Comparison of ENCODE assay signal across 11 mouse cellular contexts in genomic region chr7:144239571-144240370, GRCm38 (mm10).
DNase-seq lines count a peak whose midpoint lies in the region; ATAC-seq lines count a peak whose summit lies in the region.
"Had no signal": no experiment of that assay in that cellular context is flagged by ENCODE, and none has a peak within 500 bp of the region (broad histone marks: within the 10 kb centered on the region; RNA-seq: fewer than 3 reads in every experiment).

No protein-coding gene starts in this region.

- 39% methylated on average over 6 of the region's 6 CpGs for WGBS in embryonic facial prominence, embryonic 12.5 days
- WGBS in hindbrain, embryonic 16.5 days, result 29% methylated on average over 6 of the region's 6 CpGs
- 46% methylated on average over 6 of the region's 6 CpGs for WGBS in neural tube, embryonic 12.5 days

- peaks cover 29% of the 10 kb centered on the region for H3K4me1 ChIP-seq in embryonic facial prominence, embryonic 12.5 days
- H3K4me1 ChIP-seq in hindbrain, embryonic 16.5 days (ENCODE audit: control insufficient read depth, insufficient read depth, low read depth, low read length), result peaks cover 43% of the 10 kb centered on the region
- H3K4me1 ChIP-seq in neural tube, embryonic 12.5 days, result peaks cover 26% of the 10 kb centered on the region
- H3K4me1 ChIP-seq: megakaryocyte, embryonic 14.5 days had no signal

- no peaks in the 10 kb centered on the region for H3K27me3 ChIP-seq in embryonic facial prominence, embryonic 12.5 days
- H3K27me3 ChIP-seq in hindbrain, embryonic 16.5 days (replicated peaks; ENCODE audit: control insufficient read depth, insufficient read depth, low read length), result no peaks in the 10 kb centered on the region
- H3K27me3 ChIP-seq in neural tube, embryonic 12.5 days (replicated peaks), result no peaks in the 10 kb centered on the region
- H3K27me3 ChIP-seq: embryonic facial prominence, embryonic 15.5 days had no signal

- H3K4me3 ChIP-seq in embryonic facial prominence, embryonic 12.5 days, result no peak overlapping the region
- peak overlapping the region; percentile 36 for H3K4me3 ChIP-seq in hindbrain, embryonic 16.5 days (ENCODE audit: low read length)
- H3K4me3 ChIP-seq in neural tube, embryonic 12.5 days, result no peak overlapping the region
- H3K4me3 ChIP-seq: embryonic facial prominence, embryonic 15.5 days; megakaryocyte, embryonic 14.5 days had no signal

- no peaks in the 10 kb centered on the region for H3K36me3 ChIP-seq in embryonic facial prominence, embryonic 12.5 days
- no peaks in the 10 kb centered on the region for H3K36me3 ChIP-seq in hindbrain, embryonic 16.5 days (ENCODE audit: control insufficient read depth, insufficient read depth, low read length)
- no peaks in the 10 kb centered on the region for H3K36me3 ChIP-seq in neural tube, embryonic 12.5 days
- H3K36me3 ChIP-seq: embryonic facial prominence, embryonic 15.5 days had no signal

- peak; percentile 8 to 14 for DNase-seq in adrenal gland, postnatal 36 days
- DNase-seq in adrenal gland, adult 18-20 months (ENCODE audit: low spot score in 2 of 2), result no peak
- DNase-seq in testis, postnatal 10 days (ENCODE audit: low spot score), result no peak
- DNase-seq in embryo, embryonic 10 days (ENCODE audit: low spot score), result no peak
- DNase-seq: gastrocnemius, postnatal 14 days had no signal

- H3K4me2 ChIP-seq in embryonic facial prominence, embryonic 12.5 days (replicated peaks), result peak overlapping the region; percentile 28
- H3K4me2 ChIP-seq in hindbrain, embryonic 16.5 days (ENCODE audit: low read length), result peak overlapping the region; percentile 51
- peak overlapping the region; percentile 39 for H3K4me2 ChIP-seq in neural tube, embryonic 12.5 days (replicated peaks)

- H3K27ac ChIP-seq in embryonic facial prominence, embryonic 12.5 days, result no peak overlapping the region
- peak overlapping the region; percentile 55 for H3K27ac ChIP-seq in hindbrain, embryonic 16.5 days (ENCODE audit: low read depth, low read length)
- no peak overlapping the region for H3K27ac ChIP-seq in neural tube, embryonic 12.5 days
- H3K27ac ChIP-seq: embryonic facial prominence, embryonic 15.5 days had no signal

- no peaks in the 10 kb centered on the region for H3K9me3 ChIP-seq in embryonic facial prominence, embryonic 12.5 days
- no peaks in the 10 kb centered on the region for H3K9me3 ChIP-seq in hindbrain, embryonic 16.5 days (ENCODE audit: control insufficient read depth, low read length)
- no peaks in the 10 kb centered on the region for H3K9me3 ChIP-seq in neural tube, embryonic 12.5 days
- H3K9me3 ChIP-seq: embryonic facial prominence, embryonic 15.5 days had no signal

- H3K9ac ChIP-seq in embryonic facial prominence, embryonic 12.5 days, result no peak overlapping the region
- peak overlapping the region; percentile 45 for H3K9ac ChIP-seq in hindbrain, embryonic 16.5 days (ENCODE audit: low read depth, low read length)
- no peak overlapping the region for H3K9ac ChIP-seq in neural tube, embryonic 12.5 days
- H3K9ac ChIP-seq: embryonic facial prominence, embryonic 15.5 days had no signal

- no peak for ATAC-seq in embryonic facial prominence, embryonic 12.5 days (ENCODE audit: insufficient number of reproducible peaks, insufficient read depth, low FRiP score, low TSS enrichment)
- peak; percentile 24; the same call in 1 of the 2 replicates for ATAC-seq in hindbrain, embryonic 16.5 days
- no peak for ATAC-seq in neural tube, embryonic 12.5 days (ENCODE audit: low FRiP score, low read depth)
- ATAC-seq in inflammation-experienced regulatory T-cells, adult 6 months, result no peak

Comparison
In these comparisons a context has a peak if more than half of its experiments do, and no peak if none do; other contexts are left out.
1. DNase-seq: peak in adrenal gland, postnatal 36 days (2 of 2); none in adrenal gland, adult 18-20 months (0 of 2), testis, postnatal 10 days (single experiment) and embryo, embryonic 10 days (single experiment).
2. Peak in every context shown above with its lines, with median percentiles within 50 percentile points of each other: H3K4me2 ChIP-seq.